Mouse (Mus musculus) olfactory bulb, adult 2 months (tissue): ENCODE data around the gene Cmtm8.

ENCODE experiments used
- CTCF ChIP-seq: fragments of 200-500 bp; IDR thresholded peaks from 2 replicates; pipeline ENCODE4 v1.5.1; 2012; ENCODE audit warnings: low read depth, mild to moderate bottlenecking, low read length, moderate library complexity; ENCODE audit not compliant: insufficient read depth
- POLR2A ChIP-seq: fragments of 200-500 bp; IDR thresholded peaks from 2 replicates; pipeline ENCODE4 v1.6.1; 2012; ENCODE audit warnings: mild to moderate bottlenecking, low read depth, low read length, moderate library complexity; ENCODE audit not compliant: insufficient read depth

DNA sequence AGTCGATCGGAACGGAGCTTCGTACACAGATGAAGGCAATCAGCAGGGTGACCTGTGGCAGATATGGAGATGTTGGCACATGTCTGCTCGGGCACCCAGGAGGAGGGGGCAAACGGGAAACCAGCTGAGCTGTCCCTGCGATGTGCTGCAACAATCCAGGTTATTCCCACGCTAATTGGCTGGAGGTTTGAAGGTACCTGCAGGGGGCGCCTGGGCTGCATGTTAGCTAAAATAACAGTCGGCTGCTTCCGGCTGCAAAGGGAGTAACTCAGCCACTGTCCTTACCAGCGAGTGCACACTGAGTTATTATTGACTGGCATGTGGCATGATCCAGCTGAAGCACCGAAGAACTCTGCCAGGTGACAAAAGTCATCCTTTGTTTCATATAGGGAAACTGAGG lies 80.6 kb downstream of the Cmtm8 start:
- TF ChIP-seq POLR2A = no peak
- no peak for TF ChIP-seq CTCF
